Mouse (Mus musculus): ENCODE measurements around the gene Trub1.

GRCm38 (mm10) chr19:57442936-57443657 is 9.6 kb upstream of the Trub1 start:
- no peak for TF ChIP-seq CTCF (IDR thresholded peaks at IDR 0.05; ENCODE audit: borderline replicate concordance, control insufficient read depth, extremely low read depth, insufficient read depth, low read length, poor library complexity)
- TF ChIP-seq POLR2A (IDR thresholded peaks at IDR 0.05; ENCODE audit: control insufficient read depth, extremely low read depth, insufficient read depth, low read length, poor library complexity): no peak
